Mouse (Mus musculus) heart, embryonic 10.5 days (tissue): ENCODE data around the gene Slc8a1. TPM values are rescaled to one million over a fixed set of nuclear protein-coding genes. Genes with fewer than 3 reads are reported as not detected.

Source experiments
- DNase-seq: peaks from one replicate; pipeline ENCODE4 v3.0.0-alpha.2; 2017; ENCODE audit warnings: low spot score
- H3K27ac ChIP-seq: fragments of 300-500 bp; sonication (generic); 2 replicates; pipeline ENCODE4 v1.5.1; 2016; ENCODE audit warnings: mild to moderate bottlenecking
- H3K27me3 ChIP-seq: fragments of 300-500 bp; sonication (generic); 2 replicates; pipeline ENCODE4 v1.6.1; 2016; ENCODE audit warnings: mild to moderate bottlenecking; ENCODE audit not compliant: poor library complexity, insufficient read depth, severe bottlenecking
- H3K36me3 ChIP-seq: fragments of 300-500 bp; sonication (generic); 2 replicates; pipeline ENCODE4 v1.6.1; 2016; ENCODE audit warnings: mild to moderate bottlenecking, moderate library complexity
- H3K4me1 ChIP-seq: fragments of 300-500 bp; sonication (generic); 2 replicates; pipeline ENCODE4 v1.6.1; 2016; ENCODE audit warnings: mild to moderate bottlenecking
- H3K4me3 ChIP-seq: fragments of 300-500 bp; sonication (generic); 2 replicates; pipeline ENCODE4 v1.5.1; 2016; ENCODE audit warnings: mild to moderate bottlenecking, moderate library complexity
- H3K9me3 ChIP-seq: fragments of 300-500 bp; sonication (generic); 2 replicates; pipeline ENCODE4 v1.6.1; 2016; ENCODE audit warnings: mild to moderate bottlenecking, moderate library complexity
- WGBS: fragments of 180-500 bp; shearing (Covaris S2); methylation state at CpG from one replicate; pipeline ENCODE4 v1.1.7; 2016; 5-methylcytosine and 5-hydroxymethylcytosine counted together
- polyA plus RNA-seq: library from polyadenylated mRNA; unstranded; fragments of >200 nt; fragmentation: Nextera tagmentation; extraction: Ambion mirVana; gene quantifications from 2 replicates; pipeline ENCODE4 v1.2.1, GENCODE M21; 2016

Slc8a1 gene
- polyA plus RNA-seq, 1 experiment from 2014 or later = 58.1 TPM

DNA sequence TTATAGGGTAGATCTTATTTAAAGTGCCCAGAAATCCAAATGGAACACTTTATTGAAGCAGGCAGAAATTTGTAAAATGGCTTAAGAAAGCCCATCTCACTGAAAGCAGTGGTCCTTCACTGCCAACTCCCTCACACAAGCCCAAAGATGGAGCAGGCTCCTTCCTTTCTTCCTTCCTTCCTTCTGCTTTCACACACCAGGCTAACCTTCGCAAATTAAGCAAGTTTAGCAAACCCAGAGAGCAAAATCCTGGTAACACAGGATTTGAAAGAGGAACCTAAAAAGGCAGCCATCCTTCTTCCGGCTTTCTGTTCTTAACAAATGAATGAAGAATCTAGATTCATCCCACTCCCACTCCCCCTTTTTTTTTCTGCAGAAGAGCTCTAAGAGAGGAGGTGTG is 70.2 kb downstream of the Slc8a1 start:
- Histone ChIP-seq H3K4me3 (no peak overlapping the region), H3K9me3 (no peaks in the 10 kb centered on the region), H3K27ac (no peak overlapping the region), H3K27me3 (peaks cover 13% of the 10 kb centered on the region), H3K4me1 (peaks cover 53% of the 10 kb centered on the region), H3K36me3 (0 out of 2 replicates have a peak, but pooled peaks cover 7% of the 10 kb centered on the region)
- no peak for DNase-seq
- 77% methylated on average over 2 of the region's 2 CpGs for WGBS

DNA sequence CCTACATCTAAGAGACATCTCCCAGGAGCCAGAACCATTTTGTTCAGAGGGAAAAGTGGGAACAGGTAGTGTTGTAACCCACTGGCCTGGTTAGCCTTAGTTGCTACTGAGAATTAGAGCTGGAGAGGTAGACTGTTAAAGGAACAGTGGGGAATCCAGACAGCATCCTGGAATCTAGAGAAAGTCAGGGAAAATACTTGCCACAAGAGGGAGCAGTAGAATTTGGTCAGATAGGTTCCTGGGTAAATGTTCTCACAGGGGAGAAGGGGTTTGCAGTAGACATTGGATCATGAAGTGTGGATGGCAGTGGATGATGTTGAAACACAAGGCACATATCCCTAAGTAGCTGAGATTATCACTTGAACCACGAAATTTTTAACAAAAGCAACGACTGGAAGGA is 71.6 kb downstream of the Slc8a1 start:
- WGBS = 43% methylated on average over 2 of the region's 2 CpGs
- H3K36me3 ChIP-seq = 0 out of 2 replicates have a peak, but pooled peaks cover 3% of the 10 kb centered on the region

DNA sequence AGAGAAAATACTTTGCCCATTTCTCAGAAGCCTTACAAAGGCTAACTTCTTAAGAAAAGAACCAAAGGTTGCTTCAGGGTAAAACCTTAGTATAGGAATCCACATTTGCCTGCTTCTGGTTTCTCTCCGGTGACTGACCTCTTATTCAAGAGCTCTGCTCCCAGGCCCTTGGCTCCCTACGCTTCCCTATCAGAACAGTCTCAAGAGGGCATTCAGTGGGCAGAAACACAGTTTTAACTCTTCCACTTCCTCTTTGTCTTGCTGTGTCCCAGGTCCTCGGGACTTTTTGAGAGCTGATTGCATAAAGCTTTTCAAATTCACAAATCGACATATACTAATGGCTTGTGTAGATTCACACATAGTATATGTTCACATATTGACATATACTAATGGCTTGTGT is 73.3 kb downstream of the Slc8a1 start:
- H3K9me3 ChIP-seq = no peaks in the 10 kb centered on the region
- H3K36me3 ChIP-seq = 0 out of 2 replicates have a peak, but pooled peaks cover 3% of the 10 kb centered on the region
- no peaks in the 10 kb centered on the region for H3K27me3 ChIP-seq
- WGBS = 60% methylated on average over 4 of the region's 4 CpGs
- no peak overlapping the region for H3K4me3 ChIP-seq
- H3K27ac ChIP-seq = no peak overlapping the region
- peaks cover 26% of the 10 kb centered on the region for H3K4me1 ChIP-seq
- no peak for DNase-seq

More for the DNA sequence above, 71.6 kb downstream of the Slc8a1 start:
- Histone ChIP-seq H3K4me1 (peaks cover 40% of the 10 kb centered on the region), H3K9me3 (no peaks in the 10 kb centered on the region), H3K27ac (no peak overlapping the region), H3K27me3 (peaks cover 2% of the 10 kb centered on the region), H3K4me3 (no peak overlapping the region)
- no peak for DNase-seq

DNA sequence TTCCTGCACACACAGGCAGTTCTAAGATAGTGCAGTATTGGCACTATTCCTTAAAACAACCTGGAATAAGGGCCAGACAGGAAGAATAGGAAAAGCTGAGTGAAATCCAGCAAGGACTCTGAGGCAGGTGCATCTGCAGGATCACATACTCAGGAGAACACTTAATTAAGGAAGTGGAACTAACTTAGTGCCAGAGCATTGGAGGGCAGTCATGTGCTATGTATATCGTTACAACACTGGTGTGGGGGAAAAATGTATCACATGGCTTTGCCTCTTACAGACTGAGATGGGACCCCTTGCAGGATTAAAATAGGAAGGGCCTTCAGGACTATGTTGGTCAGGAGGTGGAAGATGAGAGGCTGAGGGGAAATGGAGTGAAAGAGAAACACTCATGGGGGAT is 80.3 kb downstream of the Slc8a1 start:
- Histone ChIP-seq H3K27me3 (no peaks in the 10 kb centered on the region), H3K4me3 (no peak overlapping the region), H3K36me3 (0 out of 2 replicates have a peak, but pooled peaks cover 4% of the 10 kb centered on the region), H3K4me1 (peaks cover 13% of the 10 kb centered on the region), H3K27ac (no peak overlapping the region), H3K9me3 (no peaks in the 10 kb centered on the region)
- DNase-seq = no peak
- WGBS = 63% methylated on average over 1 of the region's 1 CpGs

DNA sequence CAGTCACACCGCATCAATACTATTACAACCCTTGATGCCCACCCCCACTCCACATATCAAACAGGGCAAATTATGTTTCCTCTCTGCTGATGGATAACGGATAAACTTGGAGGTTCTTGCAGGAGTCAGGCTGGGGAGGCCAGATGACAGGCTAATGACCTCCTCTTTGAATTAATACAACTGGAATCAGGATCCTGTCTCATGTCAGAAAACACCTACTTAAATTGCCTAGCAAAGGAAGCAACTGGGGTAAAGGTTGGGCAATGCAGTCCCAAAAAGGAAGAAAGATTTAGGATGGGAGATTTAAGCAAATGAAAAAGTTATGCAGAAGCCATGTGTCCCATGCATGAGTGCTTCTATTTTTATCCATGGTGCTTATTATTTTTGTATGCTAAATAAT is 83.6 kb downstream of the Slc8a1 start:
- 68% methylated on average over 2 of the region's 2 CpGs for WGBS
- peaks cover 13% of the 10 kb centered on the region for H3K4me1 ChIP-seq
- H3K27ac ChIP-seq = no peak overlapping the region

DNA sequence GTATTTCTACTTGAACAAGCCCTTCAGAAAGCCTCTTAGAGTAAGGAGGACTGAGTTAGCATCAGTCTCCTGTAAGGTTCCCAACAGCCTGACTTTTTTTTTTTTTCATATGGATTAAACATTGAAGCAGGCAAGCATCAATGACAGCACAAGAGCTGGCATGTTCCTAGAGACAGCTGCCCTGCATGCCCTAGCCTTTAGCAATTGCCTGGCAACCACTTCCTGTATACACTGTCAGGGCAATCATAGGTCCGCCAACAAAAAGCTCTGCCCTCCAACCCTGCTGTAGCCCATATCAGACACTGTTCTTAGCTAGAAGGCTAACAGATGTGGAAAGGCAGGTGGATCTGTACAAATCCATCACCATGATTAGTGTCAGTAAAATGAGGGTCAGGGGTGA is 85.2 kb downstream of the Slc8a1 start:
- Histone ChIP-seq H3K36me3 (peaks cover 18% of the 10 kb centered on the region), H3K27me3 (no peaks in the 10 kb centered on the region), H3K27ac (no peak overlapping the region), H3K4me1 (peaks cover 13% of the 10 kb centered on the region), H3K9me3 (no peaks in the 10 kb centered on the region), H3K4me3 (no peak overlapping the region)
- 59% methylated on average over 1 of the region's 1 CpGs for WGBS
- DNase-seq = no peak

More for the DNA sequence above, 83.6 kb downstream of the Slc8a1 start:
- Histone ChIP-seq H3K36me3 (0 out of 2 replicates have a peak, but pooled peaks cover 4% of the 10 kb centered on the region), H3K9me3 (no peaks in the 10 kb centered on the region), H3K4me3 (no peak overlapping the region), H3K27me3 (no peaks in the 10 kb centered on the region)
- no peak for DNase-seq

DNA sequence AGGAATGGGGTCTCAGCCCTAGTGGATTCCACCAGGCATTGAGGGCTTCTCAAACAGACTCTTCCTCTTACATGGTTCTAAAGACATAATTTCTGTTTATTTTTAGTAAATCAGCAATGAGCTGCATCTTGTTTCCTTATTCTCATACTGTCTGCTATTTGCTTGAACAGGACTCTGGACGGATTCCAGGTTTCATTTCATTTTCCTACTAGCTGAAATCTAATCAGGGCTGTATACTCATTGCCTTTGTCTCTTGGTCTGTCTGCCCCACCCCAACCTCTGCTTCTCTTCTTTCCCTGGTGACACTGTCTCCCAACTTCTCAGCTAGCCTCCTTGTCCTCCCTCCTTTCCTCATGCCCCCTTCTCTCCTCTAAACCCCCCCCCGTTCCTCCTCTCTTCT is 101.4 kb downstream of the Slc8a1 start:
- no peaks in the 10 kb centered on the region for H3K27me3 ChIP-seq
- no peak overlapping the region for H3K27ac ChIP-seq
- H3K9me3 ChIP-seq = no peaks in the 10 kb centered on the region
- peaks cover 16% of the 10 kb centered on the region for H3K36me3 ChIP-seq
- no peak overlapping the region for H3K4me3 ChIP-seq
- peaks cover 7% of the 10 kb centered on the region; the same call in 1 of the 2 replicates for H3K4me1 ChIP-seq
- no peak for DNase-seq
- WGBS = 62% methylated on average over 2 of the region's 2 CpGs

DNA sequence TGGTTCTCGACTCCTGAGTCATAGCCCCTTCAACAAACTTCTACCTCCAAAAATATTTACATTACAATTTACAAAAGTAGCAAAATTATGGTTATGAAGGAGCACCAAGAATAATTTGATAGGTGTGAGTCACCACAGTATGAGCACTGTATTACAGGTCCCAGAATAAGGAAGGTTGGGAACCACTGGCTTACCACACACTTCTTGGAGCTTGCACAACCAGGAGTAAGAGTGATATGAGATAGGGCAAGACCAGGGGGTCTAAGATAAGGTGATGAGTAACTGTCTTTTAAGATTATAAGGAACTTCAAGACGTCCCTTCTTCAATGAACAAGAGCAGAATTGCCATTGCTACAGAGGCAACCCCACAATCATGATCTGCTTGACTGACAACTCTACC is 107.7 kb downstream of the Slc8a1 start:
- Histone ChIP-seq H3K4me1 (0 out of 2 replicates have a peak, but pooled peaks cover 4% of the 10 kb centered on the region), H3K9me3 (no peaks in the 10 kb centered on the region), H3K36me3 (0 out of 2 replicates have a peak, but pooled peaks cover 2% of the 10 kb centered on the region), H3K27me3 (no peaks in the 10 kb centered on the region), H3K27ac (no peak overlapping the region), H3K4me3 (no peak overlapping the region)
- WGBS = 53% methylated on average over 2 of the region's 2 CpGs
- DNase-seq = no peak

DNA sequence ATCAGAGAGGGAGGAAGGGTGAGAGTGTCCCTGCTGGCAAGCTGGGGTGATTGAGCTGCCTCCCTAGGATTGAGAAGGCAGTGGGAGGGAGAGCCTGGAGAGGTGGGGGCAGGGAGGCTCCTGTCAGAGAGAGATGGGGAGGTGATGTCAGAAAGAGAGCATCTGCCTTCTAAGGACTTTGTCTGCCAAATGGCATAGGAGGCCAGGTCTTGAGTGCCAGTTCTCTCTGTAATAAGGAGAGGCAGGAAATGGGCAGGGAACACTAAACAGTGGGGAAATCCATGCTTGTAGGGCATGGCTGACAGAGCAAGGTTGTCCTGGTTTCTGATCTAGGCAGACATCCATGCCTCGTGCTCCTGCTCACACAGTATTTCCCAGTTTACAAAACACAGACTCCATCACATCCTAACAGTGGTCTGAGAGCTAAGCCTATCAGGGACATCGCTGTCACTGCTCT is 117.0 kb downstream of the Slc8a1 start:
- Histone ChIP-seq H3K27ac (no peak overlapping the region), H3K9me3 (no peaks in the 10 kb centered on the region), H3K27me3 (no peaks in the 10 kb centered on the region), H3K4me3 (no peak overlapping the region), H3K36me3 (peaks cover 6% of the 10 kb centered on the region; the same call in 1 of the 2 replicates), H3K4me1 (peaks cover 8% of the 10 kb centered on the region; the same call in 1 of the 2 replicates)
- DNase-seq = no peak
- WGBS = 41% methylated on average over 2 of the region's 2 CpGs

DNA sequence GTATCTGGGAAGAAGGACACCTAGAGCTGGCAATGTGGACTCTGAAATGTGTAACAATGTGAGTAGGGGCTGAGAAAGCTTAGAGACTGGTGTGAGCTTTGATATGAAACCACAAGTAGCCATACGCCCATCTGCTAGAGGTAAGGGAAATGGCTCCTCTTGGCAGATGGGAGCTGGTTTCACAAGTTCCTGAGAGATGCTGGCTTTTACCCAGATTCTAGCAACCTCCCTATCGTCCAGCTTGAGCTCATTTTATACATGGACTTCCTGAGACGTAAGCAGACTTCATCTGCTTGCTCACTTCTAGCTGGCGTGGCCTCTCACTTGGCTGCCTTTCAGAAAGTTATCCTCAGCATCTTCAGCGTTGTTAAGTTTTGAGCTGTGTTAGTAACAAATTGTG is 119.7 kb downstream of the Slc8a1 start:
- WGBS = 72% methylated on average over 5 of the region's 5 CpGs
- Histone ChIP-seq H3K4me1 (peaks cover 8% of the 10 kb centered on the region; the same call in 1 of the 2 replicates), H3K9me3 (no peaks in the 10 kb centered on the region), H3K36me3 (peaks cover 6% of the 10 kb centered on the region; the same call in 1 of the 2 replicates), H3K27me3 (no peaks in the 10 kb centered on the region), H3K4me3 (no peak overlapping the region), H3K27ac (no peak overlapping the region)
- no peak for DNase-seq

DNA sequence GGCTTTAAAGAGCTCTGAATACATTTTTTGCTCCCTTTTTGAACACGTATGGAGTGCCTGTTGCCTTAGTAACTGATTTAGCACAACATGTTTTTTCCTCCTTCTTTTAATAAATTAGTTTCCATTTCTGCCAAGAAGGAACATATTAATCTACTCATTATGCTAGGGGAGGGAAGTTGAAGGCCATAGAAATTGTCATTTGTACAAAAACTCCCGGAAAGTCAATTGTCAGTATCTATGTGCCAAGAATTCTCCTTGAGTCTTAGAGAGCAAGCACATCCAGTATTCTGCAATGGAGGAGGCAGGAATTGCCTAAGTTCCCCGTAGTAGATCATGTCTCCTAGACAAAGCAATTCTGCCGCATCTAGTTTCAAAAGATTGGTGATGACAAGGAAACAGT is 121.9 kb downstream of the Slc8a1 start:
- Histone ChIP-seq H3K4me1 (peaks cover 4% of the 10 kb centered on the region; the same call in 1 of the 2 replicates), H3K36me3 (peaks cover 6% of the 10 kb centered on the region; the same call in 1 of the 2 replicates), H3K27ac (no peak overlapping the region), H3K27me3 (no peaks in the 10 kb centered on the region), H3K9me3 (no peaks in the 10 kb centered on the region), H3K4me3 (no peak overlapping the region)
- WGBS = 88% methylated on average over 4 of the region's 4 CpGs
- DNase-seq = no peak

DNA sequence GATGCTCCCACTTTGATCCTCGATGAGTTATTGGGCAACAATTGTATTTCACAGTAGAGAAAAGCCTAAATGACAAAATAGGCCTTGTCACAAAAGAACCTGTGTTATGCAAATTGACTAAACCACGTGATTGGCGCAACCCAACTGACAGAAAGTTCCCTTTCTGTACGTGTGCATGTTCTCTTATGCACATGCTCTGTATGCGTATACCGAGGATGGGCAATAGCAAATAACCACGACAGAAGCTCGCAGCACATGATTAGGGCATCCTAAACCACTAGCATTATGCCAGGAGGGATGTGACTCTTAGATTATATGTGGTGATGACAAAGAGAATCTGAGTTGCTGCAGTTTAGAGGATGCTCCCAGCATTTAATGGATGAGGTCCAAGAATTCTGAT is 122.8 kb downstream of the Slc8a1 start:
- no peak overlapping the region for H3K27ac ChIP-seq
- WGBS = 85% methylated on average over 8 of the region's 8 CpGs
- H3K4me1 ChIP-seq = no peaks in the 10 kb centered on the region; the same call in 1 of the 2 replicates
- no peak for DNase-seq
- H3K9me3 ChIP-seq = no peaks in the 10 kb centered on the region
- no peak overlapping the region for H3K4me3 ChIP-seq
- peaks cover 6% of the 10 kb centered on the region; the same call in 1 of the 2 replicates for H3K36me3 ChIP-seq
- H3K27me3 ChIP-seq = no peaks in the 10 kb centered on the region

DNA sequence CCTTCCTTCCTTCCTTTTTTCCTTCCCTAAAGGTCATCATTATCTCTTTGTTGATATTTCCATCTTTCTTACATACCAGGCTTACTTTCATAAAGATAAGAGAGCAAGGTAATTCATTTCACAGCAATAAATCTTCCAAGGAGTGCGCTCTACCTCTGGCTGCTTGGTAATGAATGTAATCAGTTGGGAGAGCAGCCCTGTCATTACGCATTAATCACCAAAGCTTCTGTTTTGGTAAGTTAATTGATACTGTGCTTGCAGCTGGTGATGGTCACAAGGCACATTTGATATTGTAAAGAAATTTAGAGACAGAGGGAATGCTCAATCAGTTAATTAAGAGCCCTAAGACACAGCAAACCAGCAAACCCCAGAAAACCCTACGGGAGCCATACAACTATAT is 130.7 kb downstream of the Slc8a1 start:
- no peak overlapping the region for H3K4me3 ChIP-seq
- no peaks in the 10 kb centered on the region for H3K9me3 ChIP-seq
- H3K27ac ChIP-seq = no peak overlapping the region
- no peaks in the 10 kb centered on the region for H3K27me3 ChIP-seq
- no peak for DNase-seq
- H3K36me3 ChIP-seq = no peaks in the 10 kb centered on the region
- WGBS = 84% methylated on average over 3 of the region's 3 CpGs
- peaks cover 6% of the 10 kb centered on the region; the same call in 1 of the 2 replicates for H3K4me1 ChIP-seq

DNA sequence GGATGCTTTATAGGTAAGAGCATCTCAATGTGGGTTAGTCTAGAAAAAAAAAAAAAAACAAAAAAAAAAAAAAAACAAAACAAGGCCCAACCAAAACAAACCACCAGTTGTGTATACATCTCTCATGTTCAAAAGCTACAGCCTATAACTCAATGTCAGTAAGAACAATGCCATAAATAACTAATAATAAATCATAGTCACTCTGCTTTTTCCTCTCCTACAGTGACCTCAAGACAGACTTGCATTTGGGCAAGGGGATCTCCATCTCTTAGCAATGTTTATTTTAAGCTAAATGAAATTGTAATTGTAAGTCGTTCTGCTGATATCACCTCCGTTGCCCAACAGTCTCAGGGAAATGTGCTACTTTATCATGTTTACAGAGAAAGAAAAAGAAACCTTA is 132.1 kb downstream of the Slc8a1 start:
- H3K4me1 ChIP-seq = peaks cover 6% of the 10 kb centered on the region; the same call in 1 of the 2 replicates
- no peaks in the 10 kb centered on the region for H3K27me3 ChIP-seq
- H3K36me3 ChIP-seq = no peaks in the 10 kb centered on the region
- no peak for DNase-seq
- WGBS = 63% methylated on average over 2 of the region's 2 CpGs
- H3K9me3 ChIP-seq = no peaks in the 10 kb centered on the region
- H3K27ac ChIP-seq = no peak overlapping the region
- no peak overlapping the region for H3K4me3 ChIP-seq
